Mouse (Mus musculus) liver, embryonic 14.5 days (tissue): Measurements from ENCODE around the gene Hipk2. TPM values are rescaled to one million over a fixed set of nuclear protein-coding genes. Genes with fewer than 3 reads are reported as not detected.

Experiments used
- ATAC-seq: fragments of 200-750 bp; cut with Nextera tagmentation; 2 replicates; pipeline ENCODE4 v1.8.0; 2017; ENCODE audit warnings: moderate number of reproducible peaks, mild to moderate bottlenecking, moderate library complexity; ENCODE audit not compliant: insufficient read depth
- DNase-seq, 3 experiments: peaks; one replicate each; pipeline ENCODE4 v3.0.0-alpha.2; 2012 to 2013; ENCODE audit warnings: low read depth in 3 of 3, low spot score in 3 of 3
- H3K27ac ChIP-seq: fragments of 300-500 bp; sonication (generic); 2 replicates; pipeline ENCODE4 v1.5.1; 2014; ENCODE audit warnings: moderate library complexity, mild to moderate bottlenecking, control low read depth, inconsistent platforms
- H3K27me3 ChIP-seq: fragments of 300-500 bp; sonication (generic); 2 replicates; pipeline ENCODE4 v1.6.1; 2014; ENCODE audit warnings: mild to moderate bottlenecking, low read length, moderate library complexity; ENCODE audit not compliant: control insufficient read depth, insufficient read depth
- H3K36me3 ChIP-seq: fragments of 300-500 bp; sonication (generic); replicated peaks from 2 replicates; pipeline ENCODE4 v1.6.1; 2014; ENCODE audit warnings: low read depth; ENCODE audit not compliant: control insufficient read depth, insufficient read depth
- H3K4me1 ChIP-seq, 2 experiments: fragments of 200-500 bp in 1 of 2; fragments of 300-500 bp in 1 of 2; sonication (generic) in 1 of 2; replicated peaks; 2 replicates each; pipeline ENCODE4 v1.6.1; 2012 to 2014; ENCODE audit warnings: antibody characterized with exemption in 1 of 2, inconsistent platforms in 1 of 2, low read length in 1 of 2; ENCODE audit not compliant: control insufficient read depth in 2 of 2, insufficient read depth in 2 of 2
- H3K4me2 ChIP-seq: fragments of 300-500 bp; sonication (generic); 2 replicates; pipeline ENCODE4 v1.6.1; 2014; ENCODE audit warnings: low read depth, mild to moderate bottlenecking, control low read depth, moderate library complexity
- H3K4me3 ChIP-seq, 2 experiments: fragments of 200-500 bp in 1 of 2; fragments of 300-500 bp in 1 of 2; sonication (generic) in 1 of 2; 2 replicates each; pipeline ENCODE4 v1.5.1; 2012 to 2014; ENCODE audit warnings: low read depth in 2 of 2, low read length in 2 of 2, mild to moderate bottlenecking in 2 of 2, control low read depth in 1 of 2, inconsistent platforms in 1 of 2, moderate library complexity in 1 of 2; ENCODE audit not compliant: insufficient read depth in 1 of 2
- H3K9ac ChIP-seq: fragments of 300-500 bp; sonication (generic); replicated peaks from 2 replicates; pipeline ENCODE4 v1.6.1; 2014; ENCODE audit warnings: mild to moderate bottlenecking, control low read depth, moderate library complexity
- H3K9me3 ChIP-seq: fragments of 300-500 bp; sonication (generic); 2 replicates; pipeline ENCODE4 v1.6.1; 2016; ENCODE audit warnings: low read length, mixed read lengths; ENCODE audit not compliant: control insufficient read depth
- CTCF ChIP-seq: IDR thresholded peaks from 2 replicates; pipeline ENCODE4 v1.5.1; 2016; ENCODE audit warnings: antibody characterized with exemption, low read depth, control low read depth
- EP300 ChIP-seq: IDR thresholded peaks from 2 replicates; pipeline ENCODE4 v1.6.1; 2016; ENCODE audit warnings: antibody characterized with exemption, low read depth
- WGBS: fragments of 180-500 bp; shearing (Covaris S2); extraction: QIAGEN DNeasy Blood & Tissue Kit; methylation state at CpG from one replicate; pipeline ENCODE4 v1.1.7; 2014; ENCODE audit not compliant: insufficient replicate concordance; 5-methylcytosine and 5-hydroxymethylcytosine counted together
- polyA plus RNA-seq, 2 experiments: library from polyadenylated mRNA; depleted of rRNA in 1 of 2; stranded (reverse) in 1 of 2; unstranded in 1 of 2; fragments of >200 nt; fragmentation: Nextera tagmentation in 1 of 2; extraction: Ambion mirVana in 1 of 2; gene quantifications; 2 replicates each; pipeline versions ENCODE4 v1.2.1 to v1.2.3; 2012 to 2014

Hipk2 gene
- polyA plus RNA-seq, 2 experiments, result 10.7 to 13.0 TPM

DNA sequence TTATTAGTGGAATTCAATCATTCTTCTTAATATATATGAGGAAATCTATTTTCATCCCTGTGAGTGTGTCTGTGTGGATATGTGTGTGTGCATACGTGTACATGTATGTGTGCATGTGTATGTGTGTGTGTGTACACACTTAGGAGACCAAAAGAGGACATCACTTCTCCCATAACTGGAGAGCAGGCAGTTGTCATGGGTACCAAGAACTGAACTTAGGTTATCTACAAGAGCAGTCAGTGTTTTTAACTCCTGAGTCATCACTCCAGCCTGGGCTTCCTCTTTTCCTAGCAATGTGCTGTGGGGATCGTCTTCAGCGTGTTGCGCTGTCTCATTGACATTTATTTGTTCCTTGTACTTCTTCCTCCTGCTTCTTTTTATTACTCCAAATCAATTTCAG is 24.1 kb upstream of the Hipk2 start:
- peak; percentile 87 for ATAC-seq
- peak; percentile 71; the same call in 1 of the 2 replicates for TF ChIP-seq EP300
- TF ChIP-seq CTCF, result no peak
- WGBS, result 4% methylated on average over 4 of the region's 4 CpGs
- H3K36me3 ChIP-seq, result no peaks in the 10 kb centered on the region
- peak overlapping the region; percentile 97 for H3K27ac ChIP-seq
- peak; percentile 88 to 92 (median 89) for DNase-seq
- H3K4me1 ChIP-seq, result peaks cover 72 to 76% of the 10 kb centered on the region in 2 experiments
- H3K27me3 ChIP-seq, result no peaks in the 10 kb centered on the region
- peak overlapping the region; percentile 92 for H3K4me2 ChIP-seq
- peak overlapping the region; percentile 79 for H3K9ac ChIP-seq
- no peaks in the 10 kb centered on the region for H3K9me3 ChIP-seq
- H3K4me3 ChIP-seq, result peak overlapping the region in 1 of 2 experiments; percentile 42; a peak in 3 of 4 replicates

DNA sequence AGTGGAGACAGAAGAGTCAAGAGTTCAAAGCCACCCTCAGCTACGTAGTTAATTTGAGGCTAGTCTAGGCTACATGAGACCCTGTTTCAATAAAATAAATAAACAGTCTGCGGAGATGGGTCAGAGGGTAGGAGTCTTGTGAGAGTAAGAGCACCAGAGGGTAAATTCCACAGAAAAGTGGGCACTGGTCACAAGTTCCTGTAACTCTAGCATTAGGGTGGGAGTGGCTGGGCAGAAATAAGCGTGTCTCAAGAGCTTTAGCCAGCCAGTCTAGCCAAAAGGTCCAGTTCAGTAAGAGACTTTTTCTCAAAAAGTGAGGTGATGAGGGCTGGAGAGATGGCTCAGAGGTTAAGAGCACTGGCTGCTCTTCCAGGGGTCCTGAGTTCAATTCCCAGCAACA is 17.6 kb upstream of the Hipk2 start:
- Histone ChIP-seq H3K4me3 (no peak overlapping the region), H3K27ac (no peak overlapping the region), H3K4me1 (peaks cover 53 to 58% of the 10 kb centered on the region in 2 experiments), H3K9ac (no peak overlapping the region), H3K27me3 (no peaks in the 10 kb centered on the region), H3K9me3 (no peaks in the 10 kb centered on the region), H3K4me2 (no peak overlapping the region), H3K36me3 (no peaks in the 10 kb centered on the region)
- no peak for ATAC-seq
- 85% methylated on average over 3 of the region's 3 CpGs for WGBS
- TF ChIP-seq CTCF, result no peak
- TF ChIP-seq EP300, result no peak
- DNase-seq, result no peak

DNA sequence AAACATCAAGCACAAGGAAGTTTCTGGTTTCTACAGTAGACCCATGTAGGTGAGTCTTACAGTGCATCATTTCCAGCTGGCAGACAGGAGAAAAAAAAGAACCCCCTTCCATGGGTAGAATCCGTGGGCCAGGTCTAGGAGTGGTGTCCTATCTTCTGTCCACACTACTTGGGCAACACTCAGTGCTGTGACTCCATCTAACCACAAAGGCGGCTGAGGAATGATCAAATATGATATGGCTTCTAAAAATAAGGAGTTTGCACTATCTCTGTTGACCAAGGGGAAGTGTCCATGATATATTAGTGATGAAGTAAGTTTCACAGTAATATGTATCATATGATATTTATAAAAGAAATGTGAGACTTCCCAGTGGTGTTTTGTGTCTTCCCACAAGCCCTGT is 16.1 kb upstream of the Hipk2 start:
- Histone ChIP-seq H3K27ac (peak overlapping the region; percentile 77), H3K4me3 (no peak overlapping the region), H3K27me3 (no peaks in the 10 kb centered on the region), H3K9ac (peak overlapping the region; percentile 23), H3K9me3 (no peaks in the 10 kb centered on the region), H3K36me3 (no peaks in the 10 kb centered on the region), H3K4me2 (peak overlapping the region; percentile 41), H3K4me1 (peaks cover 42 to 51% of the 10 kb centered on the region in 2 experiments)
- DNase-seq, result peak in 1 of 3 experiments; percentile 60
- 15% methylated on average over 2 of the region's 2 CpGs for WGBS
- TF ChIP-seq CTCF (no peak), EP300 (peak; percentile 87)
- ATAC-seq, result peak; percentile 89

- TF ChIP-seq EP300, result no peak
- no peak for TF ChIP-seq CTCF
- Histone ChIP-seq H3K36me3 (no peaks in the 10 kb centered on the region), H3K9ac (no peak overlapping the region), H3K27me3 (no peaks in the 10 kb centered on the region), H3K4me3 (no peak overlapping the region), H3K4me2 (no peak overlapping the region), H3K27ac (no peak overlapping the region), H3K9me3 (no peaks in the 10 kb centered on the region), H3K4me1 (peaks cover 42 to 54% of the 10 kb centered on the region in 2 experiments)
- no peak for ATAC-seq
- WGBS, result 67% methylated on average over 6 of the region's 6 CpGs
- DNase-seq, result no peak
Observed at GRCm38 (mm10) chr6:38889156-38889555, 13.2 kb upstream of the Hipk2 start.

GRCm38 (mm10) chr6:38887436-38887835 is 11.5 kb upstream of the Hipk2 start:
- H3K4me3 ChIP-seq, result no peak overlapping the region
- 90% methylated on average over 4 of the region's 4 CpGs for WGBS
- H3K4me2 ChIP-seq, result no peak overlapping the region
- H3K9ac ChIP-seq, result no peak overlapping the region
- H3K9me3 ChIP-seq, result no peaks in the 10 kb centered on the region
- no peak for TF ChIP-seq EP300
- no peak for TF ChIP-seq CTCF
- H3K27ac ChIP-seq, result no peak overlapping the region
- H3K36me3 ChIP-seq, result no peaks in the 10 kb centered on the region
- H3K27me3 ChIP-seq, result no peaks in the 10 kb centered on the region; the same call in 1 of the 2 replicates
- DNase-seq, result no peak
- H3K4me1 ChIP-seq, result peaks cover 54 to 59% of the 10 kb centered on the region in 2 experiments
- ATAC-seq, result no peak
